Mouse (Mus musculus): ENCODE measurements around the gene Gck.
"Not testable (repeated sequence)": the region's sequence is repeated elsewhere in the genome, so short reads cannot be mapped to it uniquely, and the experiment has no call there.

The Gck gene

GRCm38 (mm10) chr11:5965865-5966264 lies 16.0 kb upstream of the Gck start:
- in situ Hi-C loops (cut with MboI; ENCODE audit: unreplicated experiment in 2 of 2), result no loop called here

DNA sequence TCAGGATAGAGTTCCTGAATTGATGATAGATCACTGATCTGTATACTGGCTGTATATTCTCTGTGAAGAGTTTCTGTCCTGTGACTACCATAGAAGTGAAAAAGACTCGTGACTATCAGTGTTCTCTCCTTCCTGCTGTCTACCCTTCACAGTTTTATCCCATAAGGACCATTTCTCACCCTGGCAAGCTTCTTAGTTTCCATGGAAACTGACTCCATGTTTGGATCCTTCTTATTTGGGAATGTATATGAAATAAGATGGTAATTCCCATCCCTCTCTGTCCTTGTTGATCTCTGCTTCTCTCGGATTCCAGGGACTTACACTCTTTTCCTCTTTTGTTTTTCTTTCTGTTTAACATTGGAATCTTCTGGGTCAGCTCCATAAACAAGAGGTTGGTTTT lies 10.2 kb upstream of the Gck start:
- in situ Hi-C loops (cut with MboI; ENCODE audit: unreplicated experiment in 2 of 2), result no loop called here

DNA sequence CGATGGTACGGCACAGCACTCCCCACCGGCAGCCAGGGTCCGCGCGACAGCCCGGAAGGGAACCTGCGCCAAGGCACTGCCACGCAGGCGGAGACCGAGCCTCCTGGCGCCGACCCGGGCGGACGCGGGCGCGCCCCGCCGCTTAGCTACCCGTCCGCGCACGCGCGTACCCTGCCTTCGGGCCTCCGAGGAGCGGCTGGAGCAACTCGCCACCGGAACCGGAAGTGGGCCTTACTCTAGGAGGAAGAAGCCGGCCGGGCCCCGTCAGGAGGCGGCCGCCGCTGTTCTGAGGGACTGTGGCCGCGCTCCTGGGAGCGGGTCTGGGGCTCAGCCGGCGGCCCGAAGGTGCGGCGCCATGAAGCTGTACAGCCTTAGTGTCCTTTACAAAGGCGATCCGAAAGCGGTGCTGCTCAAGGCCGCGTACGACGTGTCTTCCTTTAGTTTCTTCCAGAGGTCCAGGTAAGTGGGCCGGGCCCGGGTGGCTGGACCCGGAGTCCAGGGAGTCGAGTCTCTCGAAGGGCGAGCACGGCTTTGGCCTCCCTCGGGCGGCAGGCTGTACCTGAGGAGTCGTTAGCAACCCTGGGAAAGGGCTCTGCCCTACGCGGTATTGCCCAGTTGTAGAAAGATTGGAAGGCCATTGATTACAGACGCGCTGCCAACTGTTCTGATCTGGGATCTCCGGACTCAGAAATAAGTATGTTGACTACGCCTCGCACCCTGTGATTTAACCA lies 5.8 kb upstream of the Gck start, which contains the start of gene Ykt6:
Gene Ykt6, plus strand, starts transcription at position 148 of the 731 bp plus-strand sequence.
- in situ Hi-C loops (cut with MboI; ENCODE audit: unreplicated experiment in 2 of 2), result loop anchor here in 1 of 2 experiments (10.0 kb wide), 1 partner anchor 471 kb away; no protein-coding TSS in a partner anchor

GRCm38 (mm10) chr11:5954965-5955504 lies 5.2 kb upstream of the Gck start:
- in situ Hi-C loops (cut with MboI; ENCODE audit: unreplicated experiment in 2 of 2), result loop anchor here in 1 of 2 experiments (10.0 kb wide), 1 partner anchor 470 kb away; no protein-coding TSS in a partner anchor

- in situ Hi-C loops (cut with MboI; ENCODE audit: unreplicated experiment in 2 of 2), result loop anchor here in 1 of 2 experiments (10.0 kb wide), 1 partner anchor 470 kb away; no protein-coding TSS in a partner anchor
Measured at GRCm38 (mm10) chr11:5954435-5954834, 4.6 kb upstream of the Gck start.

- in situ Hi-C loops (cut with MboI; ENCODE audit: unreplicated experiment in 2 of 2), result loop anchor here in 1 of 2 experiments (10.0 kb wide), 1 partner anchor 468 kb away; no protein-coding TSS in a partner anchor
Measured at GRCm38 (mm10) chr11:5953130-5953765, 3.4 kb upstream of the Gck start.

DNA sequence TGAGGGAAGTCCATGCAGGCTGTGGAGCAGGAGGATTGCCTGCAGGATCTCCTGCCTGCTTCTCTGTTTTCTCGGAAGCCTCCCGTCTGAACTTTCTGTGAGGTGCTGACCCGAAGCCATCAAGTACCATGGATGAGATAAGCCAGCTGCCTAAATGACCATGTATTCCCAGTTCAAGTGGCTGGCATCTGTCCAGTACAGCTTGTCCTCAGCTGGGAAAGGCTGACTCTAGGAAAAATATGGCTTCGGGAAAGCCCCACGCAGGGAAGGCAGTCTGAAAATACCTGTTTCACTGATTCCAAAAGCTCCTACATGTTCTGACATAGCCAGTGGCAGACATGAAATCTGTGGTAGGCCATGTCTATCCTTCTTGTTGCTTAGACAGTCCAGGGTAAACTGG lies 2.6 kb upstream of the Gck start:
- in situ Hi-C loops (cut with MboI; ENCODE audit: unreplicated experiment in 2 of 2), result loop anchor here in 1 of 2 experiments (10.0 kb wide), 1 partner anchor 468 kb away; no protein-coding TSS in a partner anchor

GRCm38 (mm10) chr11:5948546-5949250 lies 1.2 kb downstream of the Gck start:
- in situ Hi-C loops (cut with MboI; ENCODE audit: unreplicated experiment in 2 of 2), result no loop called here

GRCm38 (mm10) chr11:5947796-5948195 lies 2.1 kb downstream of the Gck start:
- in situ Hi-C loops (cut with MboI; ENCODE audit: unreplicated experiment in 2 of 2), result no loop called here

DNA sequence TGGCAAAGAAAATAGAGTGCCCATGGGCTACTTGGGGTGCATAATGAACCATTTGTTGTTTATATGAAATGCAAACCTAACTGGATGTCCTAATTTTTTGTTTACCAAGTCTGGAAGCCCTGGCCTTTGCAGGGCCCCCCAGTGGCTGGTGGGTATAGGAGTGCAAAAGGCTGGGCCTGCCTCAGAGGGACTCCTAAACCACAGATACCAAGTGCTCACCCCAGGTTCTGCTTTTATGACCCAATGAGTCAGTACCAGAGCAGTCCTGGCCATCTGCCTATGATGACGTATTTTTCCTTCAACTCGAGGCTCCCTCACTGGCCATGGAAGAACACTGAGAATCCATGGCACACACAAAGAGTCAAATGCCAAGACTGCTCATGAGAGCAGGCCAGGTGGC lies 4.8 kb downstream of the Gck start:
- in situ Hi-C loops (cut with MboI; ENCODE audit: unreplicated experiment in 2 of 2), result no loop called here

- in situ Hi-C loops (cut with MboI; ENCODE audit: unreplicated experiment in 2 of 2), result no loop called here
Measured at GRCm38 (mm10) chr11:5942966-5943365, 6.9 kb downstream of the Gck start.

DNA sequence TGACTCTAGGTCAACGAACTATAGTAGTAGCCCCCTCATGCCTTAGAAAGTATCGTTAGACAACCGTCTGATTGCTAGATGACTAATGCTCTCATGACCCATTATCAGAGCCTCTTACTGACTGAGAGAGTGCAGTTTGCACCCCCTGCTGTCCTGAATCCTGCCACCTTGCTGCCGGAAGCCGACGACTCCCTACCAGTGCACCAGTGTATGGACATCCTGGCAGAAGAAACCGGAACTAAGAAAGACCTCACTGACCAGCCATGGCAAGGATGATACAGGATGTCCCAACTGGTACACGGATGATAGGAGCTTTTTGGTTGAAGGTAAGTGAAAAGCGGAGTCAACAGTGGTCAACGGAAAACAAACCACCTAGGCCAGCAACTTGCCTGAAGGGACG lies 15.3 kb downstream of the Gck start:
- in situ Hi-C loops (cut with MboI; ENCODE audit: unreplicated experiment in 2 of 2), result not testable (repeated sequence)

DNA sequence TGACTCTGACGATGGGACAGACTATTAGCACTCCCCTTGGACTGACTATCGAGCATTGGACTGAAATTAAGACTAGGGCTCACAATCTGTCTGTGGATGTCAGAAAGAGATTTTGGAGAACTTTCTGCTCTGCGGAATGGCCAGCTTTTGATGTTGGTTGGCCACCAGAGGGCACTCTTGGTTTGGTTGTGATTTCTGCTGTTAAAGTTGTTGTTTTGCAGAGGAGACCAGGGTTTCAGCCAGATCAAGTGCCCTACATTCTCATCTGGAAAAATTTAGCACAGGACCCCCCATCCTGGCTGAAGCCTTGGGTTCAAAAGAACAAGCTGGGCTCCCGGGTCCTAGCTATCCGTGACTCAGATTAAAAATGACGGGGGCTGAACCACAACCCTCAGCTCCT lies 17.9 kb downstream of the Gck start:
- in situ Hi-C loops (cut with MboI; ENCODE audit: unreplicated experiment in 2 of 2), result not testable (repeated sequence)

DNA sequence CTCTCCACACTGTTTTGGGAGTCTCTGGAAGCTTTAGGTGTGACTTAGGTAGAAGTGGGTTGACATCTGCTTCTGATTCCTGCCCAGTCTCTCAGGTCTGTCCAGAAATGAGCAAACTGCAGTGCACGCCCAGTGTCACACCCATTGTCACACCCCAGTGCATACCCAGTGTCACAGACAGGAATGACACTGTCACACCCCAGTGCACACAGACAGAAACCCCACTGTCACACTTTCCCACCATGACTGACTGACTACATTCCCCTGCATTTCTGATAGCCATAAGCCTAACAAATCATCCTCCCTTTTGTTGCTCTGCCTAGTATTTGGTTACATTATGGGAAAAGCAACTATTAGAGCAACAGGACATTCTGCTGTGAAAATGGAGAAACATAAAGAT lies 19.3 kb downstream of the Gck start:
- in situ Hi-C loops (cut with MboI; ENCODE audit: unreplicated experiment in 2 of 2), result no loop called here

GRCm38 (mm10) chr11:5926696-5927220 lies 23.1 kb downstream of the Gck start:
- in situ Hi-C loops (cut with MboI; ENCODE audit: unreplicated experiment in 2 of 2), result no loop called here

- in situ Hi-C loops (cut with MboI; ENCODE audit: unreplicated experiment in 2 of 2), result loop anchor here in 1 of 2 experiments (25.0 kb wide), 1 partner anchor 987 kb away; the partner anchor contains the start of gene Nefh
Measured at GRCm38 (mm10) chr11:5924699-5925098, 25.2 kb downstream of the Gck start.

GRCm38 (mm10) chr11:5920323-5920960 lies 29.4 kb downstream of the Gck start:
- in situ Hi-C loops (cut with MboI; ENCODE audit: unreplicated experiment in 2 of 2), result loop anchor here in 1 of 2 experiments (25.0 kb wide), 1 partner anchor 983 kb away; the partner anchor contains the start of gene Nefh

DNA sequence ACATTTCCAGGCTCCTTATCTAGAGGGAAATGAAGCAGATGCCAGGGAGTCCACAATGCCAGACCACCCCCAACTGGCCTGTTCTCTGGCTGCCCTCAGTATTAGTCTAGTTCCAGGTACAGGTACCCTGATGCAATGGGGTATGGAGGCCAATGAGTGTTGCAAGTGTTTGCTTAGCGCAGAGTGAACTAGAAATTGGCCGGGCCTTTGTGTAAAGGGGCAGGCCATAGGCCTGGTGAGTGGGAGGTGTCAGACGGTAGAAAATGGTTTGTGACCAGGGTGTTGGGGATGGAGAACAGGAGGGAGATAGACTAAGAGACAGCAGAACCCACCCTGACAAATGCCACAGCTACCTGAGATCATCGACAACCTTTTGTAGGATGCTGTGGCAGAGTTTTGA lies 30.3 kb downstream of the Gck start:
- in situ Hi-C loops (cut with MboI; ENCODE audit: unreplicated experiment in 2 of 2), result loop anchor here in 1 of 2 experiments (10.0 to 25.0 kb wide), 3 partner anchors 265 to 982 kb away; partner anchors contain the start of gene Nefh

GRCm38 (mm10) chr11:5918111-5918510 lies 31.8 kb downstream of the Gck start:
- in situ Hi-C loops (cut with MboI; ENCODE audit: unreplicated experiment in 2 of 2), result loop anchor here in 1 of 2 experiments (10.0 to 25.0 kb wide), 3 partner anchors 263 to 981 kb away; partner anchors contain the start of gene Nefh

GRCm38 (mm10) chr11:5916178-5916548 lies 33.7 kb downstream of the Gck start:
- in situ Hi-C loops (cut with MboI; ENCODE audit: unreplicated experiment in 2 of 2), result loop anchor here in 1 of 2 experiments (10.0 to 25.0 kb wide), 3 partner anchors 261 to 979 kb away; partner anchors contain the start of gene Nefh
